Mouse (Mus musculus): Measurements from ENCODE around the gene Thap12.

GRCm38 (mm10) chr7:98690126-98690525 lies 12.8 kb upstream of the Thap12 start:
- TF ChIP-seq CTCF (IDR thresholded peaks at IDR 0.05; ENCODE audit: extremely low read depth, insufficient read depth, low read length) (no peak), POLR2A (IDR thresholded peaks at IDR 0.05; ENCODE audit: extremely low read depth, insufficient read depth, low read length) (no peak)

All from cortical plate, adult 2 months (tissue).